Mouse (Mus musculus): ENCODE data around the gene Ubash3b.
A peak's percentile ranks its signal among the peaks of the same experiment; 100 is the strongest.

Ubash3b gene

GRCm38 (mm10) chr9:40997116-40997779, 164.2 kb downstream of the Ubash3b start:
- no peak for DNase-seq (ENCODE audit: low spot score in 2 of 2)

- no peak for DNase-seq (ENCODE audit: low spot score in 2 of 2)
Measured at GRCm38 (mm10) chr9:40994075-40994474, 167.4 kb downstream of the Ubash3b start.

- DNase-seq (ENCODE audit: low spot score in 2 of 2) = no peak
Measured at GRCm38 (mm10) chr9:40991511-40991910, 170.0 kb downstream of the Ubash3b start.

- DNase-seq (ENCODE audit: low spot score in 2 of 2) = peak; percentile 70 to 83
Measured at GRCm38 (mm10) chr9:40989940-40990588, 171.4 kb downstream of the Ubash3b start.

- no peak for DNase-seq (ENCODE audit: low spot score in 2 of 2)
Measured at GRCm38 (mm10) chr9:40984313-40984712, 177.2 kb downstream of the Ubash3b start.

- no peak for DNase-seq (ENCODE audit: low spot score in 2 of 2)
Measured at GRCm38 (mm10) chr9:40983758-40984157, 177.7 kb downstream of the Ubash3b start.

- DNase-seq (ENCODE audit: low spot score in 2 of 2) = peak; percentile 32 to 43
Measured at GRCm38 (mm10) chr9:40982480-40982879, 179.0 kb downstream of the Ubash3b start.

GRCm38 (mm10) chr9:40974042-40974801, 187.3 kb downstream of the Ubash3b start:
- peak; percentile 33 to 35 for DNase-seq (ENCODE audit: low spot score in 2 of 2)

- no peak for DNase-seq (ENCODE audit: low spot score in 2 of 2)
Measured at GRCm38 (mm10) chr9:40964418-40964714, 197.1 kb downstream of the Ubash3b start.

GRCm38 (mm10) chr9:40963586-40964417, 197.7 kb downstream of the Ubash3b start, which contains the start of gene Jhy:
Gene Jhy, minus strand, starts transcription at chr9:40964118.
- DNase-seq (ENCODE audit: low spot score in 2 of 2) = no peak

GRCm38 (mm10) chr9:40961401-40961800, 200.1 kb downstream of the Ubash3b start:
- DNase-seq (ENCODE audit: low spot score in 2 of 2) = no peak
